Mouse (Mus musculus) forebrain, postnatal 0 days (tissue): ENCODE measurements around the gene Smim14. TPM values are rescaled to one million over a fixed set of nuclear protein-coding genes. Genes with fewer than 3 reads are reported as not detected.

ENCODE experiments used
- ATAC-seq: fragments of 200-750 bp; cut with Nextera tagmentation; 2 replicates; pipeline ENCODE4 v1.8.0; 2017; ENCODE audit warnings: mild to moderate bottlenecking, moderate library complexity
- DNase-seq: peaks from one replicate; pipeline ENCODE4 v3.0.0-alpha.2; 2015
- H3K27ac ChIP-seq: fragments of 300-500 bp; sonication (generic); 2 replicates; pipeline ENCODE4 v1.5.1; 2014; ENCODE audit warnings: low read depth, mild to moderate bottlenecking, antibody characterized with exemption, low read length, moderate library complexity, mixed read lengths
- H3K27me3 ChIP-seq: fragments of 300-500 bp; sonication (generic); 2 replicates; pipeline ENCODE4 v1.6.1; 2014; ENCODE audit warnings: mild to moderate bottlenecking, low read length, mixed read lengths; ENCODE audit not compliant: insufficient read depth
- H3K36me3 ChIP-seq: fragments of 300-500 bp; sonication (generic); 2 replicates; pipeline ENCODE4 v1.6.1; 2014; ENCODE audit warnings: mild to moderate bottlenecking, moderate library complexity; ENCODE audit not compliant: insufficient read depth
- H3K4me1 ChIP-seq: fragments of 300-500 bp; sonication (generic); 2 replicates; pipeline ENCODE4 v1.6.1; 2014; ENCODE audit warnings: antibody characterized with exemption; ENCODE audit not compliant: insufficient read depth
- H3K4me2 ChIP-seq: fragments of 300-500 bp; sonication (generic); 2 replicates; pipeline ENCODE4 v1.6.1; 2014; ENCODE audit warnings: low read depth, mild to moderate bottlenecking, moderate library complexity
- H3K4me3 ChIP-seq: fragments of 300-500 bp; sonication (generic); 2 replicates; pipeline ENCODE4 v1.5.1; 2014; ENCODE audit warnings: low read depth, low read length, mixed read lengths
- H3K9ac ChIP-seq: fragments of 300-500 bp; sonication (generic); 2 replicates; pipeline ENCODE4 v1.6.1; 2014; ENCODE audit warnings: mild to moderate bottlenecking
- H3K9me3 ChIP-seq: fragments of 300-500 bp; sonication (generic); 2 replicates; pipeline ENCODE4 v1.6.1; 2016; ENCODE audit warnings: low read length
- CTCF ChIP-seq: sonication (generic); IDR thresholded peaks from 2 replicates; pipeline ENCODE4 v1.5.1; 2016; ENCODE audit warnings: antibody characterized with exemption, control low read depth, low read depth
- WGBS: fragments of 180-500 bp; shearing (Covaris S2); extraction: QIAGEN DNeasy Blood & Tissue Kit; methylation state at CpG from one replicate; pipeline ENCODE4 v1.1.7; 2014; 5-methylcytosine and 5-hydroxymethylcytosine counted together
- polyA plus RNA-seq: library from polyadenylated mRNA; unstranded; fragments of >200 nt; fragmentation: Nextera tagmentation; extraction: Ambion mirVana; gene quantifications from 2 replicates; pipeline ENCODE4 v1.2.1, GENCODE M21; 2015
- total RNA-seq: library from RNA; depleted of rRNA; stranded (reverse); fragments of >200 nt; gene quantifications from 2 replicates; pipeline ENCODE4 v1.2.3, GENCODE M21; 2014

Smim14 gene
- total and polyA plus RNA-seq, 2 experiments from 2014 or later: 158 to 255 TPM

GRCm38 (mm10) chr5:65469766-65470165, 67.2 kb downstream of the Smim14 start:
- Histone ChIP-seq H3K27me3 (no peaks in the 10 kb centered on the region), H3K9ac (no peak overlapping the region), H3K4me2 (no peak overlapping the region), H3K36me3 (peaks cover 36% of the 10 kb centered on the region), H3K4me3 (no peak overlapping the region), H3K9me3 (no peaks in the 10 kb centered on the region), H3K27ac (no peak overlapping the region), H3K4me1 (no peaks in the 10 kb centered on the region)
- ATAC-seq: peak; percentile 45; the same call in 1 of the 2 replicates
- no peak for TF ChIP-seq CTCF
- peak; percentile 13 for DNase-seq
- 82% methylated on average over 6 of the region's 6 CpGs for WGBS

DNA sequence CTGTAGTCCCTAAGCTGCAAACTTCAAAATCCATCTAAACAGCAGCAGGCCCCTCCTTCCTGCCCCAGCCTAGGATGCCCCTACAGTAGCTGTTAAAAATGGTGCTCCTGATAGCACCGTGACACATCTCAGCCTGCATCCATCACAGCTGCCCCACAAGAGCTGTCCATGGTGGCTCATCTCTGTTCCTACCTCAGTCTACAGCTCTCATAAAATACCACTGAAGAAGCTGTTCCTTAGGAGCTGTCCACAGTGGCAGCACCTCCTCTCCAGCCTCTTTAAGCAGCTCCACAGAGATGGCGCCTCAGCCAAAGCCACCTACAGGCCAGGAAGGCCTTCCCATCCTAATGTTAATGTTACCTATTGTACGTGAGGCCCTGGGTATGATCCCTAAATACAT, 70.1 kb downstream of the Smim14 start:
- Histone ChIP-seq H3K9me3 (no peaks in the 10 kb centered on the region), H3K36me3 (peaks cover 41% of the 10 kb centered on the region), H3K4me2 (no peak overlapping the region), H3K27ac (no peak overlapping the region), H3K4me1 (no peaks in the 10 kb centered on the region), H3K9ac (no peak overlapping the region), H3K4me3 (no peak overlapping the region), H3K27me3 (no peaks in the 10 kb centered on the region)
- no peak for ATAC-seq
- WGBS: 86% methylated on average over 3 of the region's 3 CpGs
- no peak for TF ChIP-seq CTCF
- DNase-seq: no peak

- Histone ChIP-seq H3K27ac (no peak overlapping the region), H3K4me2 (no peak overlapping the region), H3K27me3 (no peaks in the 10 kb centered on the region), H3K4me3 (no peak overlapping the region), H3K4me1 (no peaks in the 10 kb centered on the region), H3K9me3 (no peaks in the 10 kb centered on the region), H3K36me3 (peaks cover 51% of the 10 kb centered on the region), H3K9ac (no peak overlapping the region)
- TF ChIP-seq CTCF: no peak
- WGBS: 91% methylated on average over 14 of the region's 14 CpGs
- DNase-seq (no peak), ATAC-seq (no peak)
Observed at GRCm38 (mm10) chr5:65460361-65460760, 76.6 kb downstream of the Smim14 start.

- Histone ChIP-seq H3K27ac (no peak overlapping the region), H3K4me3 (no peak overlapping the region), H3K4me1 (no peaks in the 10 kb centered on the region), H3K9me3 (no peaks in the 10 kb centered on the region), H3K4me2 (no peak overlapping the region), H3K9ac (no peak overlapping the region), H3K27me3 (no peaks in the 10 kb centered on the region), H3K36me3 (peaks cover 47% of the 10 kb centered on the region)
- DNase-seq (no peak), ATAC-seq (no peak)
- TF ChIP-seq CTCF: no peak
- 89% methylated on average over 3 of the region's 3 CpGs for WGBS
Observed at GRCm38 (mm10) chr5:65459454-65459853, 77.5 kb downstream of the Smim14 start.

DNA sequence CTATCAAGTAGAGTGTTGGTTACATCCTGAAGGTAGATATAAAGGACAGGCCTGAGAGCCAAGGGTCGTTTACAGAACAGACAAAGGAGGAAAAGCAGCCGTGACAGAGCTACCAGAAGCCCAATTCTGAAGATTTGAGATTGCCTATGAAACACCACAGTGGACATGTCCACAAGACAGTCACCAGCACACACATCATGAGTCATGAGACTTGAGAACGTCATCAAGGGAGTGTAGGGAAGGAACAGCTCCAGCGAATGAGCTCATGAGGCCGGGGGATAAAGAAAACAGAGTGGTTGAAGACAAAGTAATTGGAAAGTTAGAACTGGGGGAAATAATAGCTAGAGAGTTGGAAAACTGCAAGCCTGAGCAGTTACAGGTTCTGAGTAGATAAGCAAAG, 79.1 kb downstream of the Smim14 start:
- H3K9ac ChIP-seq: no peak overlapping the region
- ATAC-seq: no peak

GRCm38 (mm10) chr5:65457086-65457827, 79.7 kb downstream of the Smim14 start:
- 70% methylated on average over 7 of the region's 7 CpGs for WGBS
- Histone ChIP-seq H3K4me1 (no peaks in the 10 kb centered on the region), H3K4me2 (no peak overlapping the region), H3K27ac (no peak overlapping the region), H3K9ac (no peak overlapping the region), H3K27me3 (no peaks in the 10 kb centered on the region), H3K4me3 (no peak overlapping the region), H3K36me3 (peaks cover 47% of the 10 kb centered on the region), H3K9me3 (no peaks in the 10 kb centered on the region)
- ATAC-seq: no peak
- TF ChIP-seq CTCF: no peak
- no peak for DNase-seq

More for the DNA sequence above, 79.1 kb downstream of the Smim14 start:
- no peak overlapping the region for H3K4me3 ChIP-seq
- no peak overlapping the region for H3K4me2 ChIP-seq
- H3K36me3 ChIP-seq: peaks cover 43% of the 10 kb centered on the region
- no peaks in the 10 kb centered on the region for H3K27me3 ChIP-seq
- H3K4me1 ChIP-seq: no peaks in the 10 kb centered on the region
- DNase-seq: no peak
- 76% methylated on average over 5 of the region's 5 CpGs for WGBS
- H3K27ac ChIP-seq: no peak overlapping the region
- no peak for TF ChIP-seq CTCF
- H3K9me3 ChIP-seq: no peaks in the 10 kb centered on the region

DNA sequence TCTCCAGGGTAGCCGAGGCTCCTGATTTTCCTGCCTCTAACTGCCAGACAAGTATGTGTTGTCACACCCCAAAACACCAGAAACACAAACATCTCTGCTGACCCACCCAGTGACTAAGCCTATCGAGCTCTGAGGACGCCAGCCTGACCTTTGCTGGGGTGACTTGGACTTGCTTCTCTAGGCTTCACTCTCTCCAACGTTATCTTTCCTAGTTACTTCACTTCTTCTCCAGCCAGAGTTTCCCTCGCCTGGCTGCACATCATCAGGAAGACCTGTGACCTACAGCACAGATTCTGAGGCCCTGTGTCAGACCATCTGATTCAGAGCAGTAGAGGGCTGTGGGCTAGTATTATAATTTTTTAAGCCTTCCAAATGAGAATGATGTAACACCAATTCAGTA, 82.2 kb downstream of the Smim14 start:
- ATAC-seq: no peak

More for the DNA sequence above, 82.2 kb downstream of the Smim14 start:
- Histone ChIP-seq H3K4me3 (no peak overlapping the region), H3K36me3 (peaks cover 43% of the 10 kb centered on the region), H3K9ac (no peak overlapping the region), H3K27me3 (no peaks in the 10 kb centered on the region), H3K4me2 (no peak overlapping the region), H3K27ac (no peak overlapping the region), H3K4me1 (no peaks in the 10 kb centered on the region), H3K9me3 (no peaks in the 10 kb centered on the region)
- no peak for TF ChIP-seq CTCF
- WGBS: 88% methylated on average over 5 of the region's 5 CpGs
- no peak for DNase-seq
